Mouse (Mus musculus) heart, postnatal 0 days (tissue): ENCODE data around the gene Mindy1. TPM values are rescaled to one million over a fixed set of nuclear protein-coding genes. Genes with fewer than 3 reads are reported as not detected.

Source experiments
- ATAC-seq: fragments of 200-750 bp; cut with Nextera tagmentation; 2 replicates; pipeline ENCODE4 v1.8.0; 2017; ENCODE audit warnings: low read depth, moderate number of reproducible peaks, moderate library complexity; ENCODE audit not compliant: insufficient read depth
- DNase-seq: peaks from one replicate; pipeline ENCODE4 v3.0.0-alpha.2; 2016; ENCODE audit warnings: low spot score
- H3K27ac ChIP-seq: fragments of 300-500 bp; sonication (generic); 2 replicates; pipeline ENCODE4 v1.5.1; 2014; ENCODE audit warnings: low read depth, mild to moderate bottlenecking
- H3K27me3 ChIP-seq: fragments of 300-500 bp; sonication (generic); 2 replicates; pipeline ENCODE4 v1.6.1; 2014; ENCODE audit warnings: low read length, mixed read lengths; ENCODE audit not compliant: control insufficient read depth, insufficient read depth
- H3K36me3 ChIP-seq: fragments of 300-500 bp; sonication (generic); replicated peaks from 2 replicates; pipeline ENCODE4 v1.6.1; 2014; ENCODE audit warnings: low read length, mixed read lengths; ENCODE audit not compliant: control insufficient read depth, insufficient read depth
- H3K4me1 ChIP-seq: fragments of 300-500 bp; sonication (generic); 2 replicates; pipeline ENCODE4 v1.6.1; 2014; ENCODE audit warnings: antibody characterized with exemption; ENCODE audit not compliant: control insufficient read depth, insufficient read depth
- H3K4me2 ChIP-seq: fragments of 300-500 bp; sonication (generic); 2 replicates; pipeline ENCODE4 v1.6.1; 2014; ENCODE audit warnings: low read depth, mild to moderate bottlenecking, low read length, moderate library complexity
- H3K4me3 ChIP-seq: fragments of 300-500 bp; sonication (generic); 2 replicates; pipeline ENCODE4 v1.5.1; 2014; ENCODE audit warnings: low read depth, low read length
- H3K9ac ChIP-seq: fragments of 300-500 bp; sonication (generic); replicated peaks from 2 replicates; pipeline ENCODE4 v1.6.1; 2014; ENCODE audit warnings: low read depth, low read length, mixed read lengths
- H3K9me3 ChIP-seq: fragments of 300-500 bp; sonication (generic); replicated peaks from 2 replicates; pipeline ENCODE4 v1.6.1; 2016; ENCODE audit warnings: low read length; ENCODE audit not compliant: control insufficient read depth
- CTCF ChIP-seq: IDR thresholded peaks from 2 replicates; pipeline ENCODE4 v1.5.1; 2016; ENCODE audit warnings: antibody characterized with exemption, control low read depth, low read depth
- EP300 ChIP-seq: IDR thresholded peaks from 2 replicates; pipeline ENCODE4 v1.6.1; 2016; ENCODE audit warnings: antibody characterized with exemption, low read depth
- WGBS: fragments of 180-500 bp; shearing (Covaris S2); extraction: QIAGEN DNeasy Blood & Tissue Kit; methylation state at CpG from one replicate; pipeline ENCODE4 v1.1.7; 2014; 5-methylcytosine and 5-hydroxymethylcytosine counted together
- polyA plus RNA-seq: library from polyadenylated mRNA; unstranded; fragments of >200 nt; fragmentation: Nextera tagmentation; extraction: Ambion mirVana; gene quantifications from 2 replicates; pipeline ENCODE4 v1.2.1, GENCODE M21; 2015
- total RNA-seq: library from RNA; depleted of rRNA; stranded (reverse); fragments of >200 nt; gene quantifications from 2 replicates; pipeline ENCODE4 v1.2.3, GENCODE M21; 2014; ENCODE audit warnings: low replicate concordance

The Mindy1 gene
- total and polyA plus RNA-seq, 2 experiments from 2014 or later, result 27.8 to 64.4 TPM

- H3K9me3 ChIP-seq, result no peaks in the 10 kb centered on the region
- peaks cover 52% of the 10 kb centered on the region for H3K36me3 ChIP-seq
- no peaks in the 10 kb centered on the region for H3K4me1 ChIP-seq
- 88% methylated on average over 4 of the region's 4 CpGs for WGBS
- H3K4me2 ChIP-seq, result no peak overlapping the region
- no peak overlapping the region for H3K4me3 ChIP-seq
- no peaks in the 10 kb centered on the region for H3K27me3 ChIP-seq
- no peak overlapping the region for H3K9ac ChIP-seq
- ATAC-seq (no peak), DNase-seq (no peak)
- no peak for TF ChIP-seq EP300
- no peak overlapping the region for H3K27ac ChIP-seq
Observed at GRCm38 (mm10) chr3:95289419-95289818, 8.3 kb downstream of the Mindy1 start.

- no peak for DNase-seq
- H3K36me3 ChIP-seq, result peaks cover 60% of the 10 kb centered on the region
Observed at GRCm38 (mm10) chr3:95290156-95290555, 9.0 kb downstream of the Mindy1 start.

GRCm38 (mm10) chr3:95291041-95291440 lies 9.9 kb downstream of the Mindy1 start:
- DNase-seq (no peak), ATAC-seq (no peak)
- 84% methylated on average over 4 of the region's 4 CpGs for WGBS
- H3K36me3 ChIP-seq, result peaks cover 63% of the 10 kb centered on the region
- H3K27ac ChIP-seq, result no peak overlapping the region
- no peaks in the 10 kb centered on the region for H3K4me1 ChIP-seq
- no peaks in the 10 kb centered on the region for H3K9me3 ChIP-seq
- H3K4me2 ChIP-seq, result no peak overlapping the region
- no peaks in the 10 kb centered on the region for H3K27me3 ChIP-seq
- TF ChIP-seq EP300, result no peak
- no peak for TF ChIP-seq CTCF
- H3K4me3 ChIP-seq, result no peak overlapping the region
- no peak overlapping the region for H3K9ac ChIP-seq

More at GRCm38 (mm10) chr3:95290156-95290555, 9.0 kb downstream of the Mindy1 start:
- Histone ChIP-seq H3K4me1 (no peaks in the 10 kb centered on the region), H3K4me2 (no peak overlapping the region), H3K9me3 (no peaks in the 10 kb centered on the region), H3K4me3 (no peak overlapping the region), H3K9ac (no peak overlapping the region), H3K27ac (no peak overlapping the region), H3K27me3 (no peaks in the 10 kb centered on the region)
- ATAC-seq, result no peak
- 71% methylated on average over 6 of the region's 6 CpGs for WGBS
- no peak for TF ChIP-seq EP300
- TF ChIP-seq CTCF, result no peak

GRCm38 (mm10) chr3:95292899-95293298 lies 11.8 kb downstream of the Mindy1 start:
- Histone ChIP-seq H3K27me3 (no peaks in the 10 kb centered on the region), H3K4me2 (no peak overlapping the region), H3K4me1 (no peaks in the 10 kb centered on the region), H3K4me3 (no peak overlapping the region), H3K36me3 (peaks cover 56% of the 10 kb centered on the region), H3K9ac (no peak overlapping the region), H3K27ac (no peak overlapping the region), H3K9me3 (no peaks in the 10 kb centered on the region)
- no peak for TF ChIP-seq CTCF
- TF ChIP-seq EP300, result no peak
- no peak for ATAC-seq
- WGBS, result 93% methylated on average over 2 of the region's 2 CpGs
- DNase-seq, result no peak

- WGBS, result 62% methylated on average over 11 of the region's 11 CpGs
- DNase-seq (no peak), ATAC-seq (no peak)
- Histone ChIP-seq H3K4me1 (no peaks in the 10 kb centered on the region), H3K27ac (no peak overlapping the region), H3K9me3 (no peaks in the 10 kb centered on the region), H3K36me3 (peaks cover 50% of the 10 kb centered on the region), H3K27me3 (no peaks in the 10 kb centered on the region), H3K4me2 (no peak overlapping the region), H3K4me3 (no peak overlapping the region), H3K9ac (0 out of 2 replicates have a peak overlapping the region, but pooled peaks have one; percentile 19)
- TF ChIP-seq CTCF (no peak), EP300 (no peak)
Observed at GRCm38 (mm10) chr3:95293537-95293936, 12.4 kb downstream of the Mindy1 start.

GRCm38 (mm10) chr3:95294316-95294715 lies 13.2 kb downstream of the Mindy1 start:
- DNase-seq (no peak), ATAC-seq (no peak)
- no peaks in the 10 kb centered on the region for H3K4me1 ChIP-seq
- WGBS, result 87% methylated on average over 7 of the region's 7 CpGs
- no peak overlapping the region for H3K4me2 ChIP-seq
- H3K36me3 ChIP-seq, result peaks cover 48% of the 10 kb centered on the region
- H3K27me3 ChIP-seq, result no peaks in the 10 kb centered on the region
- H3K4me3 ChIP-seq, result no peak overlapping the region
- no peak for TF ChIP-seq CTCF
- no peak for TF ChIP-seq EP300
- no peak overlapping the region for H3K9ac ChIP-seq
- no peaks in the 10 kb centered on the region for H3K9me3 ChIP-seq
- no peak overlapping the region for H3K27ac ChIP-seq
